Mouse (Mus musculus) CH12.LX (cell line): ENCODE measurements around the gene Ints6.
A peak's percentile ranks its signal among the peaks of the same experiment; 100 is the strongest.

Experiments
- CTCF ChIP-seq, 2 experiments: IDR thresholded peaks in 1 of 2; conservative IDR thresholded peaks in 1 of 2; 2 replicates each; pipeline ENCODE4 v1.5.1; 2011 to 2012; ENCODE audit warnings: low read depth in 2 of 2, low read length in 2 of 2, improper control_type of control experiment in 1 of 2, inconsistent platforms in 1 of 2, mild to moderate bottlenecking in 1 of 2, moderate library complexity in 1 of 2
- EP300 ChIP-seq: IDR thresholded peaks from 2 replicates; pipeline ENCODE4 v1.6.1; 2011; ENCODE audit warnings: low read length, improper control_type of control experiment
- POLR2A ChIP-seq: IDR thresholded peaks from 2 replicates; pipeline ENCODE4 v1.6.1; 2011; ENCODE audit warnings: low read depth, mild to moderate bottlenecking, improper control_type of control experiment, low read length

- no peak for TF ChIP-seq CTCF (conservative IDR thresholded peaks at IDR 0.05 in 1 of 2, IDR thresholded peaks at IDR 0.05 in 1 of 2; ENCODE audit: low read depth in 2 of 2, low read length in 2 of 2)
- TF ChIP-seq POLR2A, result peak; percentile 71
- TF ChIP-seq EP300, result no peak
These were observed 1.1 kb downstream of the Ints6 start for GRCm38 (mm10) chr14:62759771-62760320.
